Mouse (Mus musculus): ENCODE measurements at regions not wholly inside any gene's neighbourhood (a gene's known extent, or its start where the extent isn't known, plus 50 kb on each side); places are given as distances from the start of the nearest gene placed in this dataset.

DNA sequence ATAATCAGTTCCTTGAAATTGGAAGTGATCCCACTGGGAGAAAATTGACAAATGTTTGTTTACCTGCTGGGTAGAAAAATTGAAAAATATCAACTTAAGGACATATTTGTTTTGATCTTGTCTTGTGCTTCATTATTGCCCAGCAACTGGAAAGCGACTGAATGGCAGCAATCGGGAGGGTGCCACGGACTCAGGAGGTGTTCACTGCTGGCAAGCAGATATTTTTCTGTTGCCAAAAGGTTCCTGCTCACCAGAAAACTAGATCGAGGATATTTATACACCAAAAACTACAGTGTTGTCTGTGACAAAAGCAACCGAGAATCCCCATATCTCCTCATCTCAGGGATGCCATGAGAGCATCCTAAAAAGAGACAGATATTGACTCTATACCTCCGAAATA, 71.4 kb downstream of the Gm21833 start:
- DNase-seq (ENCODE audit: low spot score in 2 of 2), result no peak

- peak in 1 of 2 experiments; percentile 5 for DNase-seq (ENCODE audit: low spot score in 2 of 2)
These were observed 92.4 kb downstream of the Gm21833 start for GRCm38 (mm10) chr16:82920533-82920932.

DNA sequence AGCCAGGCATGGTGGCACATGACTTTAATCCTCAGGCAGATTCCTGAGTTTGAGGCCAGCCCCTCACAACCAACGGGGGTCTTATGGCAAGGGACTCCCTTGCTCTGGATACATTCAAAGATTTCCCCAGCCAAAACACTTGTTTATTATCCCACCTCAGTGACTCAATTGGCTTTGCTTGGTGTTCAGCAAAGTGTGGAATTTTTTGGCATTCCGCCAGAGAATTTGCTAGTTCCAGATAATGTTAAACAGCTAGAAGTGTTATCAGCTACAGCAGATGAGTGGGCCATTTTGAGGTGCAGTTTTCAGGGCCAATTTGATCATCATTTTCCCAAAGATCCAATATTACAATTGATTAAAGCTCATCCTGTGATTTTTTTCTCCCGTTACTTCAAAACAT, 130.8 kb downstream of the Gm21833 start:
- peak in 1 of 2 experiments; percentile 36 for DNase-seq (ENCODE audit: low spot score in 2 of 2)

- DNase-seq (ENCODE audit: low spot score in 2 of 2), result no peak
These were observed 163.5 kb downstream of the Gm21833 start for GRCm38 (mm10) chr16:82991705-82992104.

GRCm38 (mm10) chr16:82997861-82998260, 169.7 kb downstream of the Gm21833 start:
- no peak for DNase-seq (ENCODE audit: low spot score in 2 of 2)

- DNase-seq (ENCODE audit: low spot score in 2 of 2), result no peak
These were observed 193.1 kb downstream of the Gm21833 start for GRCm38 (mm10) chr16:83021311-83021710.

GRCm38 (mm10) chr16:83063423-83063822, 235.2 kb downstream of the Gm21833 start:
- DNase-seq (ENCODE audit: low spot score in 2 of 2), result no peak

- no peak for DNase-seq (ENCODE audit: low spot score in 2 of 2)
These were observed 243.3 kb downstream of the Gm21833 start for GRCm38 (mm10) chr16:83071488-83071887.

DNA sequence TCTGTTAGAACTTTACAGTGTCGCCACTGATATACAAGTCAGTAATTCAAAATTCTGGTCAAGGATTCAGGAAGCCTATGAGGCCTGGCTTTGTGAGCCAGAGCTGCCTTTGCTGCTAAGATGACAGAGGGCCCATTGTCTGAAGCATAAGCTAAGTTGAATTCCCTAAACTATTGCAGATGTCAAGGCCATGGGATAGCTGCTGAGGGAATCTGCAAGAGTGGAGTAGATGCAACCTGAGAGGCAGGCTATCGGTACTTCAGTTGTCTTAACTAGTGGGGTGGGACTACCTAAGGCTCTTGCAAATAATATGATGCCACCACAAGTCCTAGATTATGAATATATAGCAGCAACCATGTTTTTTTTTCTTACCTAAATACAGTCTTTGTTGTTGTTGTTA, 263.9 kb downstream of the Gm21833 start:
- no peak for DNase-seq (ENCODE audit: low spot score in 2 of 2)

DNA sequence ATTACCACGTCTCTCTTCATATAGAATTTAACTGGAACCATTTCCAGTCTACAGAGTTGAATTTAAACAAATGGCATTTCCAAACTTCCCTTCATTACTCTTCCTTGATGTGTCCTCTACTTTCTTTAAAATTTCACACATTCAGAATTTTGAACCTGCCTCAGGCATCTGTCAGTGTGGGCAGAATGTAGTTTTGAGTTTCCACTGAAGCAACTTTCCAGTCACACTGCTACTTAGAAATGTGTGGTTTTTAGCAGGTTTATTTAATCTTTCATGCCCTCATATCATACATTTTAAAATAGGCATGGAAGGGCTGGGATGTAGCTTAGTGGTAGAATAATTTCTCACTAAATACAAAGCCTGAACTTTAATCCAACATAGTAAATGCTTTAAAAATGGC, 282.9 kb downstream of the Gm21833 start:
- DNase-seq (ENCODE audit: low spot score in 2 of 2), result no peak

GRCm38 (mm10) chr16:83131876-83132275, 303.7 kb downstream of the Gm21833 start:
- DNase-seq (ENCODE audit: low spot score in 2 of 2), result peak in 1 of 2 experiments; percentile 15

GRCm38 (mm10) chr16:83173021-83173420, 344.8 kb downstream of the Gm21833 start:
- DNase-seq (ENCODE audit: low spot score in 2 of 2), result peak; percentile 3 to 50

GRCm38 (mm10) chr16:83193441-83193953, 365.3 kb downstream of the Gm21833 start:
- DNase-seq (ENCODE audit: low spot score in 2 of 2), result no peak

- DNase-seq (ENCODE audit: low spot score in 2 of 2), result no peak
These were observed 369.6 kb downstream of the Gm21833 start for GRCm38 (mm10) chr16:83197812-83198211.

All from layer of hippocampus, adult 18-20 months (tissue).